Mouse (Mus musculus) Patski (cell line): Measurements from ENCODE around the gene Ticrr. TPM values are rescaled to one million over a fixed set of nuclear protein-coding genes. Genes with fewer than 3 reads are reported as not detected.

Source experiments
- ATAC-seq: fragments of 100-300 bp; one replicate; pipeline ENCODE4 v1.8.0; 2021
- CTCF ChIA-PET: fragments of 350-600 bp; sonication (Branson Sonifier 250); formaldehyde crosslinking; loops from one replicate; lab custom pipeline; 2022; ENCODE audit warnings: inconsistent platforms; lab: Charles Lee
- POLR2A ChIA-PET: fragments of 350-600 bp; sonication (Branson Sonifier 250); formaldehyde crosslinking; loops from one replicate; lab custom pipeline; 2022; ENCODE audit warnings: antibody characterized with exemption, inconsistent platforms; lab: Charles Lee
- DNase-seq: peaks from one replicate; pipeline ENCODE4 v3.0.0-alpha.2; 2011; ENCODE audit warnings: low read depth, low spot score
- H3K27me3 ChIP-seq: fragments of 371-371 bp; one replicate; pipeline ENCODE4 v1.5.1; 2021
- CTCF ChIP-seq: fragments of 100-300 bp; IDR thresholded peaks from one replicate; pipeline ENCODE4 v1.5.1; 2021
- in situ Hi-C: fragments of 300-500 bp; cut with MboI; formaldehyde crosslinking; loops from 3 replicates; pipeline ENCODE4 v1.11.1; 2018; ENCODE audit warnings: low pct_unique_long_range_greater_than_20kb, mixed read lengths
- polyA plus RNA-seq: library from polyadenylated mRNA; unstranded; gene quantifications from one replicate; pipeline ENCODE4 v1.2.3, GENCODE M21; 2021

Gene Ticrr
- polyA plus RNA-seq, 1 experiment from 2014 or later, result 5.1 TPM

GRCm38 (mm10) chr7:79727091-79727490, 67.1 kb downstream of the Ticrr start:
- peak; percentile 90 for TF ChIP-seq CTCF
- ChIA-PET POLR2A (no interaction called here), CTCF (interaction anchor here (0.6 to 7.4 kb wide), 12 partner anchors 10 to 114 kb away, joined by 3 to 32 read pairs (median 3); no protein-coding TSS in a partner anchor)
- DNase-seq (no peak), ATAC-seq (no peak)
- H3K27me3 ChIP-seq, result peaks cover 14% of the 10 kb centered on the region
- in situ Hi-C loops, result loop anchor here (5.0 kb wide), 2 partner anchors 50 to 115 kb away; no protein-coding TSS in a partner anchor

GRCm38 (mm10) chr7:79728219-79728618, 68.2 kb downstream of the Ticrr start:
- DNase-seq, result no peak
- H3K27me3 ChIP-seq, result peaks cover 8% of the 10 kb centered on the region
- peak; percentile 17 for ATAC-seq
- peak; percentile 91 for TF ChIP-seq CTCF
- in situ Hi-C loops, result loop anchor here (5.0 kb wide), 2 partner anchors 51 to 116 kb away; no protein-coding TSS in a partner anchor
- POLR2A ChIA-PET, result interaction anchor here (1.2 kb wide), 1 partner anchor 13 kb away, joined by 3 read pairs; the partner anchor contains the start of gene Kif7
- CTCF ChIA-PET, result interaction anchor here (0.8 to 7.4 kb wide), 20 partner anchors 8 to 233 kb away, joined by 3 to 32 read pairs (median 6); no protein-coding TSS in a partner anchor

DNA sequence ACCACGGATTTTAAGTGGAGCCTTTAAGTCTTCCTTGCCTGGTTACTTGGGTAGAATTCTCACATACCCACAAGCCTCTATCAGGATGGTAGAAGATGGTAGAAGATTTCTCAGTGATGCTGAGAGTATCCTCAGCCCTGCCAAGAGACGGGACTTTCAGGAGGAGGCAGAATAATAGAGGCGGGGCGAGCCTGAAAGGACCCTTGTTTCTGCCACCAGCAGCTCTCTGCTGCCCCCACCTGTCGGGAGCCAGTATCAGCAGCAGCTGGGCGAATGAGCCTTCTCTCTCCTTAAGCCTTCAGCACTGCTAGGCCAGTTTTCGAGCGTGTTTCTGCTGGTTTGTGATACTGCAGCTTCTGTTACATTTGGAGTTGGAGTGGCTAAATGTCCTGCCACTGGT, 69.2 kb downstream of the Ticrr start:
- DNase-seq (no peak), ATAC-seq (peak; percentile 54)
- peaks cover 8% of the 10 kb centered on the region for H3K27me3 ChIP-seq
- peak; percentile 95 for TF ChIP-seq CTCF
- in situ Hi-C loops, result loop anchor here (5.0 kb wide), 2 partner anchors 52 to 117 kb away; no protein-coding TSS in a partner anchor
- ChIA-PET POLR2A (interaction anchor here (1.2 kb wide), 1 partner anchor 14 kb away, joined by 3 read pairs; the partner anchor contains the start of gene Kif7), CTCF (interaction anchor here (0.8 to 7.4 kb wide), 17 partner anchors 9 to 234 kb away, joined by 3 to 32 read pairs (median 4); partner anchors contain the start of gene Ticrr)

DNA sequence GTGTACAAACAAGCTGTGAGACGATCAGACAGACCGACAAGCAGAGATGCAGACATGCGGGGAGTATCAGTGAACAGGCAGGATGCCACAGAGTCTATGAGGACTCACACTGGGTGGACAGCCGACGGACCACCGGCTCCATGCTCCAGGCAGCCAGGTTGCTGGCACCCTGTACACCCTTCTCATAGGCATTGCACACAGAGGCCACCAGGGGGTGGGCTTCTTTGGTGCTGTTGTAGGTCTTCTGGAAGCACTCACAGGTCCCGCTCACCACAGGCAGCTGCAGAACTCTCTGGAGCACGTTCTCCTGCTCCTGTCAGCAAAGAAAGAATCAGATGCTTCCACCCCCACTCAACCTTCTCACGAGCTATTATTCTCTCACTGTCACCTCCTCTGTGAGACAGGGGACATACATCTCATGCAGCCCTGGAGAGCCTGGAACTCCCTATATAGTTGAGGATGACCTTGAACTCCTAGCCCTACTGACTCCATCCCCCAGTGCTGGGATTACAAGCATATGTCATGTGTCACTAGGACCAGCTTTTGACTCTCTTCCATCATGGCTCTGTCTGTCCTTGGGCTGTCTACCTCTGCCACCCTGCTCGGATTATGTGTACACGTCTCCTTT, 69.9 kb downstream of the Ticrr start:
- TF ChIP-seq CTCF, result no peak
- peaks cover 5% of the 10 kb centered on the region for H3K27me3 ChIP-seq
- CTCF ChIA-PET, result interaction anchor here (0.9 to 7.4 kb wide), 10 partner anchors 10 to 234 kb away, joined by 3 to 32 read pairs (median 6); partner anchors contain the start of gene Ticrr
- ATAC-seq (no peak), DNase-seq (no peak)
- in situ Hi-C loops, result loop anchor here (5.0 kb wide), 2 partner anchors 53 to 118 kb away; no protein-coding TSS in a partner anchor
- POLR2A ChIA-PET, result no interaction called here

- TF ChIP-seq CTCF, result no peak
- in situ Hi-C loops, result no loop called here
- POLR2A ChIA-PET, result no interaction called here
- ATAC-seq (no peak), DNase-seq (no peak)
- H3K27me3 ChIP-seq, result no peaks in the 10 kb centered on the region
- CTCF ChIA-PET, result interaction anchor here (7.4 kb wide), 1 partner anchor 30 kb away, joined by 32 read pairs; no protein-coding TSS in a partner anchor
These were observed 71.4 kb downstream of the Ticrr start for GRCm38 (mm10) chr7:79731438-79731837.

DNA sequence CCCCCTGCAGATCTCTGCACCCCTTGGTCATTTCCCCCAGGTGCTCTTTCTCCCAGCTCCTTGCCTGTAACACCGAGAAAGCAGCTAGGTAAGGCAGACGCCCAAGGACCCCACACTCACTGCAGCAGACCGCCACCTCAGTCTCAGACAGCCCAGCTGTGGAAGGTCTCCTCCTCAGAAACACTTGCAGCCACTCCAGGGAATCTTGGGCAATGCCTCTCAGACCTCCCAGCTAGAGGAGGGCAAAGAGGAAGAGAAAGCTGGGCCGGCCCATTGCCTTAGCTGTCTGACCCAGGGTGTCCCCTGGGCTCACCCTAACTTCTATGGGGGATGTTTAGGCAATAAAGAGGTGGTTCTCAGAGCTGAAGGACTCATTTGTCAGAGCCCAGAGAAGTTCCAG, 72.6 kb downstream of the Ticrr start, which contains the start of gene Plin1:
Plin1 (minus strand) TSS at position 282 of the 400 bp plus-strand sequence.
- no peak for TF ChIP-seq CTCF
- CTCF ChIA-PET, result interaction anchor here (1.6 kb wide), 1 partner anchor 65 kb away, joined by 6 read pairs; no protein-coding TSS in a partner anchor
- POLR2A ChIA-PET, result no interaction called here

DNA sequence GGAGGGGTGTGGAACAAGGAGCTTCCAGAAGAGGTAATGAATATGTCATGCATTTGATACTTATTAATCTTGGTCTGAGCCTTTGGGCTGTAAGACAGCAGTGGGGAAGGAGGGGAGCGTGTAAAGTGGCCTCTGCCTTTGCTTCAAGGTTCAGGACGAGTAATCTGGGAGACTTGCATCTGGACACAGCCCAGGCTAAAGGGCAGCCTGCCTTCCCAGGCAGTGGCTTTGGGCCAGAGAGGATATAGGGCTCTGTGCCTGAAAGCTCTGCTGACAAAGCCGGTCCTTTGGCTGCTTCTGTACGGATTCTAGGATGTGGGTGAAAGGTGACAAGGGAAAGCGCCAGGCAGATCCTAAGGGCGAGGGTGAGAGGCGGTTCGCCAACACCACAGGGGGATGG, 74.6 kb downstream of the Ticrr start:
- DNase-seq (no peak), ATAC-seq (no peak)
- no peak for TF ChIP-seq CTCF
- in situ Hi-C loops, result no loop called here
- ChIA-PET POLR2A (interaction anchor here (0.6 to 1.3 kb wide), 2 partner anchors 9 to 156 kb away, joined by 3 to 5 read pairs; partner anchors contain the start of genes Pex11a and Wdr93), CTCF (no interaction called here)
- H3K27me3 ChIP-seq, result no peaks in the 10 kb centered on the region

More for the DNA sequence above, 72.6 kb downstream of the Ticrr start, which contains the start of gene Plin1:
- no peak for DNase-seq
- no peak for ATAC-seq
- in situ Hi-C loops, result no loop called here
- no peaks in the 10 kb centered on the region for H3K27me3 ChIP-seq

GRCm38 (mm10) chr7:79736511-79736910, 76.5 kb downstream of the Ticrr start:
- ChIA-PET CTCF (interaction anchor here (3.3 kb wide), 1 partner anchor 9 kb away, joined by 13 read pairs; no protein-coding TSS in a partner anchor), POLR2A (no interaction called here)
- no peak for DNase-seq
- ATAC-seq, result no peak
- H3K27me3 ChIP-seq, result no peaks in the 10 kb centered on the region
- TF ChIP-seq CTCF, result no peak
- in situ Hi-C loops, result no loop called here

- DNase-seq (no peak), ATAC-seq (no peak)
- CTCF ChIA-PET, result interaction anchor here (3.3 kb wide), 1 partner anchor 11 kb away, joined by 13 read pairs; no protein-coding TSS in a partner anchor
- in situ Hi-C loops, result no loop called here
- no peak for TF ChIP-seq CTCF
- H3K27me3 ChIP-seq, result no peaks in the 10 kb centered on the region
- POLR2A ChIA-PET, result interaction anchor here (0.6 kb wide), 1 partner anchor 375 kb away, joined by 3 read pairs; no protein-coding TSS in a partner anchor
These were observed 78.9 kb downstream of the Ticrr start for GRCm38 (mm10) chr7:79738913-79739312.

DNA sequence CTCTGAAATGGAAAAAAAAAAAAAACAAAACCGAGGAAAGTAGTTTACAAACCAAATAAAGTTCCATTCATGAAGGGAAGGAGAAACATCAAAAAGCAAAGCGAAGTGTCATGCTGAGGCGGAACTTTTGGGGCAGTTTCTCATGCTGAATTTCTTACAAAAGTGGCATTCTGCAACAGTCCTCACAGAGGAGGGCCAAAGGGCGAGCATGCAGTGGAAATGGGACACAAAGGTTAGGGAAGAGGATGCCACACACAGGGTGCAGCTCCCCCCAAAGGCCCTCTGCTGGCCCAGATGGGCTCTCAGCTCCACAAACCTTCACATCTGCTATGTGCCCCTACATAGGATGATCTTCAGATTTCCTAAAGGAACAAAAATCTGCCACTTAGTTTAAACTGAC, 80.3 kb downstream of the Ticrr start:
- in situ Hi-C loops, result no loop called here
- no peak for TF ChIP-seq CTCF
- H3K27me3 ChIP-seq, result no peaks in the 10 kb centered on the region
- ChIA-PET POLR2A (no interaction called here), CTCF (interaction anchor here (1.1 kb wide), 1 partner anchor 11 kb away, joined by 4 read pairs; no protein-coding TSS in a partner anchor)
- DNase-seq (no peak), ATAC-seq (no peak)
